Mouse (Mus musculus) myocyte (in vitro differentiated cells): ENCODE results near the gene Avpr1a. TPM values are rescaled to one million over a fixed set of nuclear protein-coding genes. Genes with fewer than 3 reads are reported as not detected.

Experiments
- H3K27me3 ChIP-seq: one replicate; pipeline ENCODE4 v1.6.1; 2011; ENCODE audit not compliant: control insufficient read depth, insufficient read depth, insufficient read length
- H3K36me3 ChIP-seq: one replicate; pipeline ENCODE4 v1.6.1; 2011; ENCODE audit not compliant: control insufficient read depth, insufficient read depth
- H3K4me2 ChIP-seq: one replicate; pipeline ENCODE4 v1.6.1; 2011; ENCODE audit warnings: low read depth, control low read depth
- H3K4me3 ChIP-seq: one replicate; pipeline ENCODE4 v1.5.1; 2011; ENCODE audit warnings: mild to moderate bottlenecking, control low read depth, moderate library complexity
- H3K79me2 ChIP-seq: one replicate; pipeline ENCODE4 v1.6.1; 2011; ENCODE audit not compliant: control insufficient read depth, insufficient read depth
- H3ac ChIP-seq: one replicate; pipeline ENCODE4 v1.6.1; 2011; ENCODE audit not compliant: control insufficient read depth, insufficient read length
- CEBPB ChIP-seq: IDR thresholded peaks from 2 replicates; pipeline ENCODE4 v1.6.1; 2011; ENCODE audit warnings: mild to moderate bottlenecking, moderate library complexity; ENCODE audit not compliant: poor library complexity, insufficient read depth, severe bottlenecking
- E2F4 ChIP-seq: IDR thresholded peaks from one replicate; pipeline ENCODE4 v1.6.1; 2011; ENCODE audit warnings: mild to moderate bottlenecking, control low read depth, moderate library complexity; ENCODE audit not compliant: insufficient read depth
- MAX ChIP-seq: IDR thresholded peaks from one replicate; pipeline ENCODE4 v1.6.1; 2011; ENCODE audit warnings: low read depth, mild to moderate bottlenecking, control low read depth
- MYOD1 ChIP-seq, 3 experiments: IDR thresholded peaks; one replicate each; pipeline ENCODE4 v1.6.1; 2011; ENCODE audit warnings: control low read depth in 2 of 3, low read depth in 2 of 3, mild to moderate bottlenecking in 2 of 3, moderate library complexity in 1 of 3; ENCODE audit not compliant: insufficient read length in 2 of 3, control insufficient read depth in 1 of 3
- MYOG ChIP-seq, 3 experiments: IDR thresholded peaks; one replicate each; pipeline ENCODE4 v1.6.1; 2011; ENCODE audit warnings: control low read depth in 2 of 3, low read depth in 2 of 3, mild to moderate bottlenecking in 2 of 3; ENCODE audit not compliant: insufficient read length in 2 of 3, control insufficient read depth in 1 of 3, insufficient read depth in 1 of 3
- POLR2A ChIP-seq: IDR thresholded peaks from one replicate; pipeline ENCODE4 v1.6.1; 2011; ENCODE audit warnings: low read depth, mild to moderate bottlenecking, control low read depth, moderate library complexity; ENCODE audit not compliant: insufficient read length
- POLR2AphosphoS2 ChIP-seq: IDR thresholded peaks from one replicate; pipeline ENCODE4 v1.6.1; 2011; ENCODE audit warnings: low read depth, control low read depth; ENCODE audit not compliant: insufficient read length
- REST ChIP-seq: IDR thresholded peaks from one replicate; pipeline ENCODE4 v1.6.1; 2011; ENCODE audit warnings: mild to moderate bottlenecking, control low read depth, moderate library complexity; ENCODE audit not compliant: insufficient read depth, insufficient read length
- SRF ChIP-seq: IDR thresholded peaks from one replicate; pipeline ENCODE4 v1.6.1; 2011; ENCODE audit warnings: low read depth; ENCODE audit not compliant: control insufficient read depth, insufficient read length
- TCF12 ChIP-seq: IDR thresholded peaks from one replicate; pipeline ENCODE4 v1.6.1; 2011; ENCODE audit warnings: mild to moderate bottlenecking, control low read depth; ENCODE audit not compliant: poor library complexity, insufficient read depth, severe bottlenecking
- TCF3 ChIP-seq: IDR thresholded peaks from one replicate; pipeline ENCODE4 v1.6.1; 2011; ENCODE audit warnings: low read depth, control low read depth; ENCODE audit not compliant: insufficient read length
- USF1 ChIP-seq: IDR thresholded peaks from one replicate; pipeline ENCODE4 v1.6.1; 2011; ENCODE audit warnings: low read depth, mild to moderate bottlenecking, control low read depth, moderate library complexity
- polyA plus RNA-seq: library from polyadenylated mRNA; unstranded; fragments of >200 nt; fragmentation: generic; extraction: Trizol; gene quantifications from one replicate; pipeline ENCODE4 v1.2.1, GENCODE M21; 2012; ENCODE audit warnings: missing spikeins

The Avpr1a gene
- polyA plus RNA-seq, 1 experiment: 0.08 TPM

- TF ChIP-seq MYOD1 (IDR thresholded peaks at IDR 0.05; ENCODE audit: control insufficient read depth in 1 of 3, insufficient read length in 2 of 3, low read depth in 2 of 3): no peak
- no peak for TF ChIP-seq SRF
- TF ChIP-seq POLR2A: no peak
- no peak for TF ChIP-seq MAX
- TF ChIP-seq E2F4: no peak
- TF ChIP-seq REST: no peak
- TF ChIP-seq TCF12: no peak
- no peak for TF ChIP-seq CEBPB
- Histone ChIP-seq H3K79me2 (no peaks in the 10 kb centered on the region), H3ac (no peak overlapping the region), H3K4me3 (no peak overlapping the region), H3K36me3 (no peaks in the 10 kb centered on the region), H3K4me2 (no peak overlapping the region), H3K27me3 (no peaks in the 10 kb centered on the region)
Measured at GRCm38 (mm10) chr10:122432690-122433089, 15.6 kb upstream of the Avpr1a start.

- H3K4me2 ChIP-seq: no peak overlapping the region
- no peak overlapping the region for H3K4me3 ChIP-seq
- H3K79me2 ChIP-seq: no peaks in the 10 kb centered on the region
- no peak overlapping the region for H3ac ChIP-seq
- no peaks in the 10 kb centered on the region for H3K36me3 ChIP-seq
- H3K27me3 ChIP-seq: no peaks in the 10 kb centered on the region
- no peak for TF ChIP-seq REST
- TF ChIP-seq CEBPB: no peak
- TF ChIP-seq POLR2AphosphoS2: no peak
- TF ChIP-seq MAX: no peak
- no peak for TF ChIP-seq TCF12
- TF ChIP-seq MYOD1 (IDR thresholded peaks at IDR 0.05; ENCODE audit: control insufficient read depth in 1 of 3, insufficient read length in 2 of 3, low read depth in 2 of 3): no peak
- TF ChIP-seq E2F4: no peak
- TF ChIP-seq TCF3: no peak
- no peak for TF ChIP-seq POLR2A
- TF ChIP-seq USF1: no peak
- no peak for TF ChIP-seq MYOG (IDR thresholded peaks at IDR 0.05; ENCODE audit: control insufficient read depth in 1 of 3, insufficient read depth in 1 of 3, insufficient read length in 2 of 3, low read depth in 2 of 3)
- no peak for TF ChIP-seq SRF
Measured at GRCm38 (mm10) chr10:122447275-122447674, 1.0 kb upstream of the Avpr1a start.

- H3K79me2 ChIP-seq: no peaks in the 10 kb centered on the region
- H3K36me3 ChIP-seq: no peaks in the 10 kb centered on the region
- TF ChIP-seq MYOG (IDR thresholded peaks at IDR 0.05; ENCODE audit: control insufficient read depth in 1 of 3, insufficient read depth in 1 of 3, insufficient read length in 2 of 3, low read depth in 2 of 3): peak in 1 of 3 experiments; percentile 32
- TF ChIP-seq MYOD1 (IDR thresholded peaks at IDR 0.05; ENCODE audit: control insufficient read depth in 1 of 3, insufficient read length in 2 of 3, low read depth in 2 of 3): peak in 1 of 3 experiments; percentile 48
- no peak for TF ChIP-seq E2F4
- peak overlapping the region; percentile 26 for H3K4me3 ChIP-seq
- H3K27me3 ChIP-seq: no peaks in the 10 kb centered on the region
- peak overlapping the region; percentile 80 for H3K4me2 ChIP-seq
- H3ac ChIP-seq: no peak overlapping the region
Measured at GRCm38 (mm10) chr10:122448717-122449611, 665 bp downstream of the Avpr1a start.

GRCm38 (mm10) chr10:122449856-122450255 is 1.6 kb downstream of the Avpr1a start:
- TF ChIP-seq USF1: no peak
- TF ChIP-seq REST: no peak
- TF ChIP-seq TCF12: no peak
- TF ChIP-seq E2F4: no peak
- Histone ChIP-seq H3K4me2 (peak overlapping the region; percentile 80), H3K4me3 (peak overlapping the region; percentile 26)

GRCm38 (mm10) chr10:122453466-122453865 is 5.2 kb downstream of the Avpr1a start:
- Histone ChIP-seq H3K79me2 (no peaks in the 10 kb centered on the region), H3K36me3 (no peaks in the 10 kb centered on the region), H3ac (no peak overlapping the region), H3K4me3 (no peak overlapping the region), H3K4me2 (peak overlapping the region; percentile 59), H3K27me3 (no peaks in the 10 kb centered on the region)
- TF ChIP-seq MYOD1 (IDR thresholded peaks at IDR 0.05; ENCODE audit: control insufficient read depth in 1 of 3, insufficient read length in 2 of 3, low read depth in 2 of 3): peak in 1 of 3 experiments; percentile 5
- no peak for TF ChIP-seq USF1
- TF ChIP-seq TCF12: no peak
- TF ChIP-seq POLR2A: no peak
- no peak for TF ChIP-seq REST
- 0 out of 2 replicates have a peak, but pooled peaks have one; percentile 1 for TF ChIP-seq CEBPB
- no peak for TF ChIP-seq MYOG (IDR thresholded peaks at IDR 0.05; ENCODE audit: control insufficient read depth in 1 of 3, insufficient read depth in 1 of 3, insufficient read length in 2 of 3, low read depth in 2 of 3)
- no peak for TF ChIP-seq POLR2AphosphoS2

More at GRCm38 (mm10) chr10:122449856-122450255, 1.6 kb downstream of the Avpr1a start:
- Histone ChIP-seq H3K36me3 (no peaks in the 10 kb centered on the region), H3K27me3 (no peaks in the 10 kb centered on the region), H3ac (no peak overlapping the region), H3K79me2 (no peaks in the 10 kb centered on the region)
